Mouse (Mus musculus) liver, postnatal 0 days (tissue): Measurements from ENCODE around the gene Clic6.
A peak's percentile ranks its signal among the peaks of the same experiment; 100 is the strongest.

Source experiments
- CTCF ChIP-seq: sonication (generic); IDR thresholded peaks from 2 replicates; pipeline ENCODE4 v1.5.1; 2016; ENCODE audit warnings: antibody characterized with exemption, low read depth
- EP300 ChIP-seq: IDR thresholded peaks from 2 replicates; pipeline ENCODE4 v1.6.1; 2016; ENCODE audit warnings: antibody characterized with exemption, low read depth, mild to moderate bottlenecking

GRCm38 (mm10) chr16:92487489-92487888 lies 2.0 kb downstream of the Clic6 start:
- TF ChIP-seq CTCF (peak; percentile 89), EP300 (peak; percentile 57; the same call in 1 of the 2 replicates)
